Mouse (Mus musculus): ENCODE measurements around the gene Chst5. TPM values are rescaled to one million over a fixed set of nuclear protein-coding genes. Genes with fewer than 3 reads are reported as not detected.

Chst5 gene
- polyA plus RNA-seq, 1 experiment, result not detected

DNA sequence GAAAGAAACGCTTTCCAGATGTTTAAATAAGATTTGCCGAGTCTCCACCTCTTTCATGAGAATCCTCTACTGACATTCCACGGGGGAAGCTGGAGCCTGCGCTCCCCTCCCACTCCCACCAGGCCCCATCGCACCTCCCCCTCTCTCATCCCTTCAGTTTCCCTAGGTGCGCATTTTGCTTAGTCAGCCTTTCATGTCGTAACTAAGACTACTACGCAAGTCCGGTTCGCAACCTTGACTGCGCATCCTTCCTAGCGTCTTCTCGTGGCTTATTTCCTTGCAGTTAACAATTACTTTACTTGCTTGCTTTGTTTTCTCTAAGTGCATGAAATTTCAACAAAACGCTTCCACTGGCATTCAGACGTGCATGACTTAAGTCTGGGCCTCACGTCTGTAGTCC is 21.5 kb upstream of the Chst5 start:
- Histone ChIP-seq H3K4me3 (ENCODE audit: extremely low read depth, insufficient read depth, insufficient read length) (no peak overlapping the region), H3K27me3 (ENCODE audit: control insufficient read depth, insufficient read depth, low read length) (no peaks in the 10 kb centered on the region), H3K27ac (ENCODE audit: insufficient read depth, low read length) (no peak overlapping the region), H3K36me3 (ENCODE audit: control insufficient read depth, insufficient read depth, low read length) (no peaks in the 10 kb centered on the region), H3K4me1 (ENCODE audit: control insufficient read depth, insufficient read depth, insufficient read length) (peaks cover 6% of the 10 kb centered on the region)
- 92% methylated on average over 16 of the region's 16 CpGs for WGBS
- TF ChIP-seq POLR2A (IDR thresholded peaks at IDR 0.05; ENCODE audit: low read depth, low read length) (no peak), CTCF (IDR thresholded peaks at IDR 0.05; ENCODE audit: extremely low read depth, insufficient read depth, insufficient read length, insufficient replicate concordance) (no peak)
- no peak for DNase-seq (ENCODE audit: low read depth in 1 of 2, low spot score in 2 of 2)

DNA sequence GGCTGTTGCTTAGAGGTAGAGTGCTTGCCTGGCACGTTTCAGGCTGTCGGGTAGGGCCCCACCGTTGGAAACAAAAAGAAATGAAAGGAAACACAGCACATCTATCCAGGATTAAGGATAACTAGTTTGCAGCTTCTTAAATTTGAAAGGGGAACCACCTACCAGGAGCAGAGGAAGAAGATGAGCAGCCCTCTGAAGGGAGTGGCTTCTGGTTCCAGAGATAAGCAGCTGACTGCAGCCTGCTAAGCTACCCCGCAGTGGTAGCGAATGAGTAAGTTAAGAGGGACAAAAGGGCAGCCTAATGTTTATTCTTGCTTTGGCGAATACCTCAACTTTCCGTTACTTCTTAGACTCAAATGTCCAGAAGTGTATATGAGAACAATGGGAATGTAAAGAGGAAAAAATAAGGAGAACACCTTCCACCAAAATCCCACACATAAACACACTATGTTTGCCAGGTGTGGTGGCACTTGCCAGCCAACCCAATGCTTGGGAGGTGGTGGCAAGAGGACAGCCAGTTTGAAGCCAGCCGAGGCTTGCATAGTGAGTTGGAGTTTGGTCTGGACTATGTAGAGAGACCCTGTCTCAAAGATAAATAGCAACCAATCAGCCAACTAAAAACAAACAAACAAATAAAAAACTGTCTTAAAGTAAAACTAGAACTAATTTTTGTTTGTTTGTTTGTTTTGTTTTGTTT is 19.5 kb upstream of the Chst5 start:
- Histone ChIP-seq H3K27ac (ENCODE audit: insufficient read depth, low read length) (no peak overlapping the region), H3K27me3 (ENCODE audit: control insufficient read depth, insufficient read depth, low read length) (no peaks in the 10 kb centered on the region), H3K4me3 (ENCODE audit: extremely low read depth, insufficient read depth, insufficient read length) (no peak overlapping the region), H3K4me1 (ENCODE audit: control insufficient read depth, insufficient read depth, insufficient read length) (peaks cover 6% of the 10 kb centered on the region), H3K36me3 (ENCODE audit: control insufficient read depth, insufficient read depth, low read length) (no peaks in the 10 kb centered on the region)
- WGBS, result 69% methylated on average over 8 of the region's 8 CpGs
- no peak for TF ChIP-seq CTCF (IDR thresholded peaks at IDR 0.05; ENCODE audit: extremely low read depth, insufficient read depth, insufficient read length, insufficient replicate concordance)
- no peak for DNase-seq (ENCODE audit: low read depth in 1 of 2, low spot score in 2 of 2)

DNA sequence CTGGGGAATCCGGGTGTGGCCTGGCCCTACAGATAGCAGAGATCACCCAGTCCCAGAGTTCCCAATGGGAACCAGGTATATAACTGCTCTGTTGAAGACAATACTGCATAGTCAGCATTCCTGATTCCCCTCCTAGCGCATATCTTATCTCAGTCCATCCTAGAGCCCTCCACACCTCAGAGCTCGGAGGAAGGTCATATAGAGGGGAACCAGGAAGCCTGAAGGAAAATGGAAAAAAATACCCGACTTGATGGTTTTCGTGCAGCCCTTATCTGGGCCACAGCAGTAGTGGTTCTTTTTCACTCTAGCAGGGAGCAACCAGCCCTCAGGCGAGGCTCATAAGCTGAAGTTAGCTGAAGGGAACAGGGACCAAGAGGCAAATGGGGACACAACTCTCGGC is 14.7 kb upstream of the Chst5 start:
- 83% methylated on average over 7 of the region's 7 CpGs for WGBS
- H3K4me3 ChIP-seq (ENCODE audit: extremely low read depth, insufficient read depth, insufficient read length), result no peak overlapping the region
- no peaks in the 10 kb centered on the region; the same call in 1 of the 2 replicates for H3K4me1 ChIP-seq (ENCODE audit: control insufficient read depth, insufficient read depth, insufficient read length)
- H3K27me3 ChIP-seq (ENCODE audit: control insufficient read depth, insufficient read depth, low read length), result no peaks in the 10 kb centered on the region
- no peak for DNase-seq (ENCODE audit: low read depth in 1 of 2, low spot score in 2 of 2)
- H3K36me3 ChIP-seq (ENCODE audit: control insufficient read depth, insufficient read depth, low read length), result no peaks in the 10 kb centered on the region
- TF ChIP-seq CTCF (IDR thresholded peaks at IDR 0.05; ENCODE audit: extremely low read depth, insufficient read depth, insufficient read length, insufficient replicate concordance) (no peak), POLR2A (IDR thresholded peaks at IDR 0.05; ENCODE audit: low read depth, low read length) (no peak)
- H3K27ac ChIP-seq (ENCODE audit: insufficient read depth, low read length), result no peak overlapping the region

DNA sequence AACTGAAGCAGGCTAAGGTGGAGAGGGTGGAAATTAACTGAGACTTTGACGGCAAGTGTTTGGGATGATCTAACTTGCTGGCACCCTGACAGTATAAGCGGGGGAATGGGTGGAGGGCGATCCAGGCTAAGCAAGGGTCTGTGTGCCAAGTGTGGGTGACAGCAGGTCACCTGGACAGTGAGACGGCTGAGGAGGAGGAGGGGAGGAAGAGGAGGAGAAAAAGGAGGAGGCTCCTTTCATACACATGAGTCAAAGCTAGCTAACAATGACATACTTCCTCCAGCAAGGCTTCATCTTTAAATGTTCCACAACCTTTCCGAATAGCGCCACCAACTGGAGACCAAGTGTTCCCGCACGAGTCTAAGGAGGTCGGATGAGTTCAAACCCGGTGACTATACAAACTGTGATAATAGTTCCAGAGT is 13.1 kb upstream of the Chst5 start:
- H3K27ac ChIP-seq (ENCODE audit: insufficient read depth, low read length), result no peak overlapping the region
- no peaks in the 10 kb centered on the region for H3K36me3 ChIP-seq (ENCODE audit: control insufficient read depth, insufficient read depth, low read length)
- TF ChIP-seq CTCF (IDR thresholded peaks at IDR 0.05; ENCODE audit: extremely low read depth, insufficient read depth, insufficient read length, insufficient replicate concordance) (peak; percentile 24; the same call in 1 of the 2 replicates), POLR2A (IDR thresholded peaks at IDR 0.05; ENCODE audit: low read depth, low read length) (no peak)
- H3K4me1 ChIP-seq (ENCODE audit: control insufficient read depth, insufficient read depth, insufficient read length), result no peaks in the 10 kb centered on the region; the same call in 1 of the 2 replicates
- 24% methylated on average over 10 of the region's 10 CpGs for WGBS
- DNase-seq (ENCODE audit: low read depth in 1 of 2, low spot score in 2 of 2), result peak; percentile 26 to 39
- peak overlapping the region; percentile 1; the same call in 1 of the 2 replicates for H3K4me3 ChIP-seq (ENCODE audit: extremely low read depth, insufficient read depth, insufficient read length)
- H3K27me3 ChIP-seq (ENCODE audit: control insufficient read depth, insufficient read depth, low read length), result no peaks in the 10 kb centered on the region

DNA sequence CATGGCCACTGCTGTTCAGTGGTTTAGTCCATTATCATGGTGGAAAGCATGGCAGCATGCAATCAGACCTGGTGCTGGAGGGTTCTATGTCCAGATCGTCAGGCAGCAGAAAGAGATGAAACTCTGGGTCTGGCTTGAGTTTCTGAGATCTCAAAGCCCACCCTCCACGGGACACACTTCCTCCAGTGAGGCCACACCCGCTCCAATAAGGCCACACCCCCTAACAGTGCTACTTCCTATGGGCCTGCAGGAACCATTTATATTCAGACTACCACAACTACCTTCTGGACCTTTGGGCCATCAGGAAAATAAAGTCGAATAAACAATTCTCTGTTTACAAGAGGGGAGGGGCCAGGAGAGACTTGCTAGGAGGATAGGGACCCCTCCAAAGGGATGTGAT is 10.7 kb upstream of the Chst5 start:
- Histone ChIP-seq H3K27me3 (ENCODE audit: control insufficient read depth, insufficient read depth, low read length) (no peaks in the 10 kb centered on the region), H3K4me3 (ENCODE audit: extremely low read depth, insufficient read depth, insufficient read length) (no peak overlapping the region), H3K36me3 (ENCODE audit: control insufficient read depth, insufficient read depth, low read length) (no peaks in the 10 kb centered on the region), H3K27ac (ENCODE audit: insufficient read depth, low read length) (no peak overlapping the region), H3K4me1 (ENCODE audit: control insufficient read depth, insufficient read depth, insufficient read length) (no peaks in the 10 kb centered on the region; the same call in 1 of the 2 replicates)
- no peak for TF ChIP-seq POLR2A (IDR thresholded peaks at IDR 0.05; ENCODE audit: low read depth, low read length)
- TF ChIP-seq CTCF (IDR thresholded peaks at IDR 0.05; ENCODE audit: extremely low read depth, insufficient read depth, insufficient read length, insufficient replicate concordance), result no peak
- 81% methylated on average over 4 of the region's 4 CpGs for WGBS
- DNase-seq (ENCODE audit: low read depth in 1 of 2, low spot score in 2 of 2), result no peak

DNA sequence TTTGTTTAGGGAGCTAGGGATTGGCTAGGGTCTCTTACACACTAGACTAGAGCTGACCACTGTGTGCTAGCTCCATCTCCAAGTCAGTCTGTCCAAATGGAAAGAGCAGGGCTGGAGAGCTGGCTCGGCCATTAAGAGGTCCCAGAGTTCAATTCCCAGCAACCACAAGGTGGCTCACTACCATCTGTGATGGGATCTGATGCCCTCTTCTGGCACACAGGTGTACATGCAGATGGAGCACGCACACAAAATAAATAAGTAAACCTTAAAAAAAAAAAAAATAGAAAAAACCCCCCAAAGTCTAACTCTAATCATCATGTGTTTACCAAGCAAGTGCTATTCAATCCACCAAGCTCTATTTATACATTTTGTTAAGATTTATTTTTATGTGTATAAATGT is 9.4 kb upstream of the Chst5 start:
- H3K36me3 ChIP-seq (ENCODE audit: control insufficient read depth, insufficient read depth, low read length), result no peaks in the 10 kb centered on the region
- DNase-seq (ENCODE audit: low read depth in 1 of 2, low spot score in 2 of 2), result no peak
- H3K27me3 ChIP-seq (ENCODE audit: control insufficient read depth, insufficient read depth, low read length), result no peaks in the 10 kb centered on the region
- no peak overlapping the region for H3K4me3 ChIP-seq (ENCODE audit: extremely low read depth, insufficient read depth, insufficient read length)
- no peak overlapping the region for H3K27ac ChIP-seq (ENCODE audit: insufficient read depth, low read length)
- TF ChIP-seq CTCF (IDR thresholded peaks at IDR 0.05; ENCODE audit: extremely low read depth, insufficient read depth, insufficient read length, insufficient replicate concordance), result peak; percentile 1; the same call in 1 of the 2 replicates
- TF ChIP-seq POLR2A (IDR thresholded peaks at IDR 0.05; ENCODE audit: low read depth, low read length), result no peak
- WGBS, result 88% methylated on average over 2 of the region's 2 CpGs
- no peaks in the 10 kb centered on the region; the same call in 1 of the 2 replicates for H3K4me1 ChIP-seq (ENCODE audit: control insufficient read depth, insufficient read depth, insufficient read length)

DNA sequence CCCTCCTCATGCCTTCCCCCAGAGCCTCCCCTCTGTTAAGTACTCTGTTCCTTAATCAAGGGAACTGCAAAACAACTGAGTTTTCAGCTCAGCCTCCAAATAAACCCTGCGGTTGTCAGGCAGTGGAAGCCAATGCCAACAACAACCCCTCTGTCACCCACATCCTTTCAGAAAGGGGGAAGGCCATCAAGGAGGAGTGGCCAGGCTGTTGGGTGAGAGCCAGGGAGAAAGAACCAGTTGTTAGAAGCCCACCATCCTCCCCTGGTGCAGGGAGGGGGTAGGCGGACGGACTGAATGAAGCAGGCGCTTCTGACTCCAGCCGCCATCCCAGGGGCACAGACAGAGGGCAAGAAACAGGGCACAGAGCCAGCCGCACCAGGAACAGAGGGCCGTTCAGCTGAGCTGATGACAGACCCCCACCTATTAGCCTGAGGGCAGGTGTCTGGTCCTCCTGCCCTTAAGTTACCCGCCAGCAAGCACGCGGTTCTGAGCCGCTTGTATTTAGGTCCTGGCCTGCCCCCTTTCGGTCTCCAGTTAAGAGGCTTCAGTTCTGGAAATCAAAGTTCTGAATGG is 2.7 kb upstream of the Chst5 start:
- no peak for DNase-seq (ENCODE audit: low read depth in 1 of 2, low spot score in 2 of 2)
- TF ChIP-seq POLR2A (IDR thresholded peaks at IDR 0.05; ENCODE audit: low read depth, low read length), result no peak
- TF ChIP-seq CTCF (IDR thresholded peaks at IDR 0.05; ENCODE audit: extremely low read depth, insufficient read depth, insufficient read length, insufficient replicate concordance), result no peak
- Histone ChIP-seq H3K4me1 (ENCODE audit: control insufficient read depth, insufficient read depth, insufficient read length) (no peaks in the 10 kb centered on the region; the same call in 1 of the 2 replicates), H3K27ac (ENCODE audit: insufficient read depth, low read length) (no peak overlapping the region), H3K4me3 (ENCODE audit: extremely low read depth, insufficient read depth, insufficient read length) (no peak overlapping the region), H3K27me3 (ENCODE audit: control insufficient read depth, insufficient read depth, low read length) (peaks cover 4% of the 10 kb centered on the region), H3K36me3 (ENCODE audit: control insufficient read depth, insufficient read depth, low read length) (no peaks in the 10 kb centered on the region)
- 47% methylated on average over 12 of the region's 12 CpGs for WGBS
